ENCODE assay signal across 9 mouse cellular contexts in genomic region chr9:60837078-60837448, GRCm38 (mm10). TPM values are rescaled to one million over a fixed set of nuclear protein-coding genes. Genes with fewer than 3 reads are reported as not detected.
A peak's percentile ranks its signal among the peaks of the same experiment; 100 is the strongest.
DNase-seq lines count a peak whose midpoint lies in the region; ATAC-seq and TF ChIP-seq lines count a peak whose summit lies in the region.
"Had no signal": no experiment of that assay in that cellular context is flagged by ENCODE, and none has a peak within 500 bp of the region (broad histone marks: within the 10 kb centered on the region; RNA-seq: fewer than 3 reads in every experiment).

No protein-coding gene starts in this region.

- H3K36me3 ChIP-seq in heart, adult 2 months (ENCODE audit: control insufficient read depth, insufficient read depth, low read length): peaks cover 3% of the 10 kb centered on the region; the same call in 1 of the 2 replicates
- no peaks in the 10 kb centered on the region for H3K36me3 ChIP-seq in lung, postnatal 0 days (ENCODE audit: insufficient read depth, low read length)
- H3K36me3 ChIP-seq in hindbrain, embryonic 13.5 days: no peaks in the 10 kb centered on the region
- no peaks in the 10 kb centered on the region for H3K36me3 ChIP-seq in neural tube, embryonic 15.5 days

- peaks cover 1% of the 10 kb centered on the region; the same call in 1 of the 2 replicates for H3K79me2 ChIP-seq in heart, adult 2 months (replicated peaks; ENCODE audit: control insufficient read depth, insufficient read depth, low read length)

- peak overlapping the region; percentile 59; the same call in 1 of the 2 replicates for H3K4me2 ChIP-seq in lung, postnatal 0 days (replicated peaks; ENCODE audit: low read depth, low read length)
- H3K4me2 ChIP-seq in hindbrain, embryonic 13.5 days: peak overlapping the region; percentile 53
- peak overlapping the region; percentile 49 for H3K4me2 ChIP-seq in neural tube, embryonic 15.5 days

- no peak for TF ChIP-seq EP300 in heart, adult 2 months (IDR thresholded peaks at IDR 0.05; ENCODE audit: insufficient read depth, low read depth, low read length)
- no peak for TF ChIP-seq EP300 in lung, postnatal 0 days (IDR thresholded peaks at IDR 0.05)

- WGBS in heart, adult 2 months: 27% methylated on average over 4 of the region's 4 CpGs
- 44% methylated on average over 4 of the region's 4 CpGs for WGBS in lung, postnatal 0 days
- WGBS in hindbrain, embryonic 13.5 days: 53% methylated on average over 4 of the region's 4 CpGs
- 62% methylated on average over 4 of the region's 4 CpGs for WGBS in neural tube, embryonic 15.5 days

- no peak for ATAC-seq in lung, postnatal 0 days
- ATAC-seq in hindbrain, embryonic 13.5 days (ENCODE audit: low FRiP score): no peak
- ATAC-seq in neural tube, embryonic 15.5 days (ENCODE audit: low FRiP score): no peak
- ATAC-seq in inflammation-experienced regulatory T-cells, adult 6 months: no peak

- peak overlapping the region; percentile 45 for H3K4me3 ChIP-seq in heart, adult 2 months
- H3K4me3 ChIP-seq in lung, postnatal 0 days (ENCODE audit: low read depth, low read length): 0 out of 2 replicates have a peak overlapping the region, but pooled peaks have one; percentile 38
- no peak overlapping the region for H3K4me3 ChIP-seq in hindbrain, embryonic 13.5 days
- H3K4me3 ChIP-seq in neural tube, embryonic 15.5 days (replicated peaks): no peak overlapping the region

- no peaks in the 10 kb centered on the region for H3K9me3 ChIP-seq in lung, postnatal 0 days (ENCODE audit: low read length)
- H3K9me3 ChIP-seq in hindbrain, embryonic 13.5 days: no peaks in the 10 kb centered on the region
- no peaks in the 10 kb centered on the region for H3K9me3 ChIP-seq in neural tube, embryonic 15.5 days (replicated peaks)

- TF ChIP-seq POLR2A in heart, adult 2 months (IDR thresholded peaks at IDR 0.05; ENCODE audit: insufficient read depth, low read depth, low read length): no peak

- H3K4me1 ChIP-seq in heart, adult 2 months (ENCODE audit: control insufficient read depth, insufficient read depth, low read length): peaks cover 31% of the 10 kb centered on the region
- H3K4me1 ChIP-seq in lung, postnatal 0 days (ENCODE audit: insufficient read depth, low read depth, low read length): peaks cover 25% of the 10 kb centered on the region; the same call in 1 of the 2 replicates
- peaks cover 29% of the 10 kb centered on the region for H3K4me1 ChIP-seq in hindbrain, embryonic 13.5 days (replicated peaks)
- H3K4me1 ChIP-seq in neural tube, embryonic 15.5 days: peaks cover 24% of the 10 kb centered on the region

- no peak overlapping the region for H3K9ac ChIP-seq in heart, adult 2 months (ENCODE audit: low read depth, low read length)
- H3K9ac ChIP-seq in lung, postnatal 0 days (replicated peaks; ENCODE audit: low read depth): 0 out of 2 replicates have a peak overlapping the region, but pooled peaks have one; percentile 37
- H3K9ac ChIP-seq in hindbrain, embryonic 13.5 days: no peak overlapping the region
- no peak overlapping the region for H3K9ac ChIP-seq in neural tube, embryonic 15.5 days (replicated peaks)

- no peak for DNase-seq in heart, adult 2 months
- DNase-seq in heart, postnatal 36 days: no peak
- DNase-seq in lung, postnatal 0 days (ENCODE audit: low spot score): no peak
- no peak for DNase-seq in lung, postnatal 14 days
- DNase-seq in Muller cell, postnatal 12 days (ENCODE audit: inconsistent ontology term): no peak
- DNase-seq: cerebellum, postnatal 25 days had no signal

- peak overlapping the region; percentile 95 for H3K27ac ChIP-seq in heart, adult 2 months
- peak overlapping the region; percentile 84 for H3K27ac ChIP-seq in lung, postnatal 0 days (ENCODE audit: low read length)
- 0 out of 2 replicates have a peak overlapping the region, but pooled peaks have one; percentile 68 for H3K27ac ChIP-seq in hindbrain, embryonic 13.5 days
- H3K27ac ChIP-seq in neural tube, embryonic 15.5 days (replicated peaks): peak overlapping the region; percentile 60; the same call in 1 of the 2 replicates

- H3K27me3 ChIP-seq in heart, adult 2 months (ENCODE audit: control insufficient read depth, insufficient read depth, low read length): no peaks in the 10 kb centered on the region
- no peaks in the 10 kb centered on the region for H3K27me3 ChIP-seq in lung, postnatal 0 days (replicated peaks; ENCODE audit: insufficient read depth, low read length)
- H3K27me3 ChIP-seq in hindbrain, embryonic 13.5 days: no peaks in the 10 kb centered on the region
- no peaks in the 10 kb centered on the region for H3K27me3 ChIP-seq in neural tube, embryonic 15.5 days (replicated peaks)

- intact Hi-C loops in heart, adult 2 months (cut with DNase I): no loop called here
- intact Hi-C loops in heart, postnatal 36 days (cut with DNase I): no loop called here

- TF ChIP-seq CTCF in heart, adult 2 months (IDR thresholded peaks at IDR 0.05): no peak
- TF ChIP-seq CTCF in lung, postnatal 0 days (IDR thresholded peaks at IDR 0.05): no peak

RNA-seq across cellular contexts. Expression of gene Uaca, which starts 42.7 kb away (rescaled TPM):
- total RNA-seq in heart, adult 2 months (2021): 10 to 100 TPM; 42.7 to 53.5 TPM
- polyA plus RNA-seq in heart, adult 2 months (2012; rRNA removed): 10.6 and 14.8 TPM in 2 replicates
- total RNA-seq in heart, postnatal 36 days (2021): 10 to 100 TPM; 49.7 to 51.1 TPM
- 23.5 and 25.9 TPM in 2 replicates for polyA plus RNA-seq in lung, postnatal 0 days (2015; fragmentation: Nextera tagmentation; extraction: Ambion mirVana)
- polyA plus RNA-seq in hindbrain, embryonic 13.5 days (2015; fragmentation: Nextera tagmentation; extraction: Ambion mirVana): 22.5 and 23.9 TPM in 2 replicates
- polyA plus RNA-seq in neural tube, embryonic 15.5 days (2015; fragmentation: Nextera tagmentation; extraction: Ambion mirVana): 16.9 and 24.6 TPM in 2 replicates
- polyA plus RNA-seq in inflammation-experienced regulatory T-cells, adult 6 months (2017; shearing (Covaris generic)): under 1 TPM in 1 of 3 experiments, not detected in 2; 0.13 TPM

Comparison
In these comparisons a context has a peak if more than half of its experiments do, and no peak if none do; other contexts are left out.
1. H3K4me3 ChIP-seq: peak in heart, adult 2 months (single experiment) and lung, postnatal 0 days (single experiment); none in hindbrain, embryonic 13.5 days (single experiment) and neural tube, embryonic 15.5 days (single experiment).
2. RNA of gene Uaca, which starts 42.7 kb away (polyA plus RNA-seq): 23.5 to 25.9 TPM in lung, postnatal 0 days, 22.5 to 23.9 TPM in hindbrain, embryonic 13.5 days, 16.9 to 24.6 TPM in neural tube, embryonic 15.5 days and 10.6 to 14.8 TPM in heart, adult 2 months; 0.13 TPM in inflammation-experienced regulatory T-cells, adult 6 months; every median in the first group is over 10 times any median in the second.
3. Peak in every context shown above with its lines, with median percentiles within 50 percentile points of each other: H3K27ac ChIP-seq and H3K4me2 ChIP-seq.